Mouse (Mus musculus) gastrocnemius, postnatal 10 days (tissue): ENCODE results near the gene Herpud1. TPM values are rescaled to one million over a fixed set of nuclear protein-coding genes. Genes with fewer than 3 reads are reported as not detected.
A peak's percentile ranks its signal among the peaks of the same experiment; 100 is the strongest.

Source experiments
- DNase-seq: peaks from one replicate; pipeline ENCODE4 v3.0.0; 2021; ENCODE audit warnings: mixed read lengths
- long read RNA-seq, 2 experiments: library from polyadenylated mRNA; stranded (forward); transcript quantifications; one replicate each; pipeline ENCODE4 v2.0.0; 2021
- total RNA-seq, 2 experiments: library from RNA; stranded (reverse); gene quantifications; 2 replicates each; pipeline ENCODE4 v1.2.3; 2021

The Herpud1 gene
- total RNA-seq = 10 to 100 TPM; 51.7 to 56.6 TPM
- long read RNA-seq, experiment 1, transcript Herpud1-201 (8 exons, 1,873 nt) = minor isoform, 10 of 118 reads
- long read RNA-seq, experiment 1, transcript Herpud1-205 (8 exons, 1,952 nt) = major isoform, 100 of 118 reads
- long read RNA-seq, experiment 1, partial matches to known transcripts = 2 of 118 reads
- long read RNA-seq, experiment 1, other reads (novel, unspliced or antisense) = 6 of 118 reads
- long read RNA-seq, experiment 2, transcript Herpud1-201 (8 exons, 1,873 nt) = minor isoform, 7 of 132 reads
- long read RNA-seq, experiment 2, transcript Herpud1-205 (8 exons, 1,952 nt) = major isoform, 120 of 132 reads
- long read RNA-seq, experiment 2, partial matches to known transcripts = 4 of 132 reads
- long read RNA-seq, experiment 2, other reads (novel, unspliced or antisense) = 1 of 132 reads

- peak; percentile 95 for DNase-seq
Observed at GRCm38 (mm10) chr8:94386214-94387026, at the start of gene Herpud1. Gene Herpud1 (plus strand): TSS chr8:94386438.

GRCm38 (mm10) chr8:94337559-94337958 lies 48.7 kb upstream of the Herpud1 start:
- DNase-seq = no peak

GRCm38 (mm10) chr8:94340796-94341195 lies 45.4 kb upstream of the Herpud1 start:
- no peak for DNase-seq

- DNase-seq = no peak
Observed at GRCm38 (mm10) chr8:94342691-94343090, 43.5 kb upstream of the Herpud1 start.

- DNase-seq = peak; percentile 87
Observed at GRCm38 (mm10) chr8:94343290-94343689, 42.9 kb upstream of the Herpud1 start.

- no peak for DNase-seq
Observed at GRCm38 (mm10) chr8:94343778-94344320, 42.4 kb upstream of the Herpud1 start.

- no peak for DNase-seq
Observed at GRCm38 (mm10) chr8:94345657-94346056, 40.6 kb upstream of the Herpud1 start.

- no peak for DNase-seq
Observed at GRCm38 (mm10) chr8:94346264-94346663, 40.0 kb upstream of the Herpud1 start.

- no peak for DNase-seq
Observed at GRCm38 (mm10) chr8:94348425-94348824, 37.8 kb upstream of the Herpud1 start.

- no peak for DNase-seq
Observed at GRCm38 (mm10) chr8:94354069-94354531, 32.1 kb upstream of the Herpud1 start.

GRCm38 (mm10) chr8:94354571-94354970 lies 31.7 kb upstream of the Herpud1 start:
- no peak for DNase-seq

GRCm38 (mm10) chr8:94357220-94357619 lies 29.0 kb upstream of the Herpud1 start:
- no peak for DNase-seq

GRCm38 (mm10) chr8:94358541-94358940 lies 27.7 kb upstream of the Herpud1 start:
- DNase-seq = peak; percentile 45

GRCm38 (mm10) chr8:94361774-94362431 lies 24.3 kb upstream of the Herpud1 start:
- DNase-seq = no peak

GRCm38 (mm10) chr8:94362607-94363239 lies 23.5 kb upstream of the Herpud1 start:
- DNase-seq = no peak

GRCm38 (mm10) chr8:94363288-94363688 lies 22.9 kb upstream of the Herpud1 start:
- peak; percentile 53 for DNase-seq

- peak; percentile 35 for DNase-seq
Observed at GRCm38 (mm10) chr8:94363906-94364305, 22.3 kb upstream of the Herpud1 start.

GRCm38 (mm10) chr8:94364686-94365312 lies 21.4 kb upstream of the Herpud1 start:
- DNase-seq = no peak

- no peak for DNase-seq
Observed at GRCm38 (mm10) chr8:94365410-94365981, 20.7 kb upstream of the Herpud1 start.

GRCm38 (mm10) chr8:94370839-94371238 lies 15.4 kb upstream of the Herpud1 start:
- DNase-seq = no peak
